Mouse (Mus musculus) cortical plate, adult 2 months (tissue): Measurements from ENCODE around the gene Fgfr2.

Source experiments
- CTCF ChIP-seq: fragments of 200-500 bp; IDR thresholded peaks from 2 replicates; pipeline ENCODE4 v1.5.1; 2011; ENCODE audit warnings: mild to moderate bottlenecking, control low read depth, low read length; ENCODE audit not compliant: insufficient read depth; ENCODE audit errors: extremely low read depth
- POLR2A ChIP-seq: fragments of 200-500 bp; IDR thresholded peaks from 2 replicates; pipeline ENCODE4 v1.6.1; 2011; ENCODE audit warnings: mild to moderate bottlenecking, low read length, control low read depth; ENCODE audit not compliant: insufficient read depth; ENCODE audit errors: extremely low read depth

- TF ChIP-seq POLR2A = no peak
- no peak for TF ChIP-seq CTCF
Measured at GRCm38 (mm10) chr7:132892806-132893205, 230.3 kb downstream of the Fgfr2 start.
